Mouse (Mus musculus) ES-Bruce4 (cell line): ENCODE results near the gene Sgcg.

Experiments used
- EP300 ChIP-seq: IDR thresholded peaks from 2 replicates; pipeline ENCODE4 v1.6.1; 2011; ENCODE audit warnings: low read depth, low read length; ENCODE audit not compliant: insufficient read depth
- POLR2A ChIP-seq: IDR thresholded peaks from one replicate; pipeline ENCODE4 v1.8.1; 2011; ENCODE audit warnings: low read length; ENCODE audit not compliant: insufficient read depth

- no peak for TF ChIP-seq EP300
- TF ChIP-seq POLR2A = no peak
Observed at GRCm38 (mm10) chr14:61173229-61173628, 85.1 kb downstream of the Sgcg start.
